Mouse (Mus musculus) hindbrain, postnatal 0 days (tissue): Measurements from ENCODE around the gene Clp1. TPM values are rescaled to one million over a fixed set of nuclear protein-coding genes. Genes with fewer than 3 reads are reported as not detected.

Experiments used
- ATAC-seq: fragments of 200-750 bp; cut with Nextera tagmentation; 2 replicates; pipeline ENCODE4 v1.8.0; 2017; ENCODE audit warnings: mild to moderate bottlenecking, moderate TSS enrichment, moderate library complexity
- DNase-seq: peaks from one replicate; pipeline ENCODE4 v3.0.0-alpha.2; 2015; ENCODE audit warnings: low spot score
- H3K27ac ChIP-seq: fragments of 300-500 bp; sonication (generic); 2 replicates; pipeline ENCODE4 v1.5.1; 2014; ENCODE audit warnings: mild to moderate bottlenecking
- H3K27me3 ChIP-seq: fragments of 300-500 bp; sonication (generic); 2 replicates; pipeline ENCODE4 v1.6.1; 2014; ENCODE audit warnings: low read length, mixed read lengths; ENCODE audit not compliant: insufficient read depth
- H3K36me3 ChIP-seq: fragments of 300-500 bp; sonication (generic); 2 replicates; pipeline ENCODE4 v1.6.1; 2014; ENCODE audit warnings: low read length, mixed read lengths; ENCODE audit not compliant: insufficient read depth
- H3K4me1 ChIP-seq: fragments of 300-500 bp; sonication (generic); 2 replicates; pipeline ENCODE4 v1.6.1; 2014; ENCODE audit warnings: antibody characterized with exemption, low read length, mixed read lengths; ENCODE audit not compliant: insufficient read depth
- H3K4me2 ChIP-seq: fragments of 300-500 bp; sonication (generic); 2 replicates; pipeline ENCODE4 v1.6.1; 2014; ENCODE audit warnings: low read depth, mild to moderate bottlenecking, low read length, moderate library complexity, mixed read lengths
- H3K4me3 ChIP-seq: fragments of 300-500 bp; sonication (generic); 2 replicates; pipeline ENCODE4 v1.5.1; 2014; ENCODE audit warnings: low read length
- H3K9ac ChIP-seq: fragments of 300-500 bp; sonication (generic); replicated peaks from 2 replicates; pipeline ENCODE4 v1.6.1; 2014; ENCODE audit warnings: mild to moderate bottlenecking, low read length, moderate library complexity, mixed read lengths
- H3K9me3 ChIP-seq: fragments of 300-500 bp; sonication (generic); 2 replicates; pipeline ENCODE4 v1.6.1; 2016; ENCODE audit warnings: low read length, mixed read lengths
- CTCF ChIP-seq: IDR thresholded peaks from 2 replicates; pipeline ENCODE4 v1.5.1; 2016; ENCODE audit warnings: antibody characterized with exemption, control low read depth, low read depth
- WGBS: fragments of 180-500 bp; shearing (Covaris S2); extraction: QIAGEN DNeasy Blood & Tissue Kit; methylation state at CpG from one replicate; pipeline ENCODE4 v1.1.7; 2014; 5-methylcytosine and 5-hydroxymethylcytosine counted together
- polyA plus RNA-seq: library from polyadenylated mRNA; unstranded; fragments of >200 nt; fragmentation: Nextera tagmentation; extraction: Ambion mirVana; gene quantifications from 2 replicates; pipeline ENCODE4 v1.2.1, GENCODE M21; 2015
- total RNA-seq: library from RNA; depleted of rRNA; stranded (reverse); fragments of >200 nt; gene quantifications from 2 replicates; pipeline ENCODE4 v1.2.3, GENCODE M21; 2014

Gene Clp1
- total and polyA plus RNA-seq, 2 experiments from 2014 or later: 12.0 to 14.3 TPM

DNA sequence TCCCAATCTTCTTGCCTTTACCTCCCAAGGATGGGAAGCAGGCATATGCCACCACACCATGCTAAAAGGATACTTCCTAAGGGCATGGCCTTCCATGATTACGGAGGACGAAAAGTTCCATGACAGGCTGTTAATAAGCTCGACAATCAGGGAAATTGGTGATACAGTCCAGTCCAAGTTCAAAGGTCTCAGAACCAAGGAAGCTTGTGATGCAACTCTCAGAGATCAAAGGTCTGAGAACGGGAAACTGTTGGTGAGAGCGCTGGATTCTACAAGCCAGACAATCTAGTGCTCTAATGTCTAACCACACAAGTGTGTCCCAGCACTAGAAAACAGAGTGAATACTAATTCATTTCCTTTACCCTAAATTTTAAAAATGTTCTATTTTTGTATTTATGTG lies 29.1 kb upstream of the Clp1 start:
- Histone ChIP-seq H3K36me3 (no peaks in the 10 kb centered on the region), H3K4me2 (no peak overlapping the region), H3K27ac (no peak overlapping the region), H3K27me3 (0 out of 2 replicates have a peak, but pooled peaks cover 3% of the 10 kb centered on the region), H3K9ac (no peak overlapping the region), H3K4me1 (no peaks in the 10 kb centered on the region), H3K4me3 (no peak overlapping the region), H3K9me3 (no peaks in the 10 kb centered on the region)
- 91% methylated on average over 5 of the region's 5 CpGs for WGBS
- no peak for DNase-seq
- TF ChIP-seq CTCF: no peak
- ATAC-seq: no peak

DNA sequence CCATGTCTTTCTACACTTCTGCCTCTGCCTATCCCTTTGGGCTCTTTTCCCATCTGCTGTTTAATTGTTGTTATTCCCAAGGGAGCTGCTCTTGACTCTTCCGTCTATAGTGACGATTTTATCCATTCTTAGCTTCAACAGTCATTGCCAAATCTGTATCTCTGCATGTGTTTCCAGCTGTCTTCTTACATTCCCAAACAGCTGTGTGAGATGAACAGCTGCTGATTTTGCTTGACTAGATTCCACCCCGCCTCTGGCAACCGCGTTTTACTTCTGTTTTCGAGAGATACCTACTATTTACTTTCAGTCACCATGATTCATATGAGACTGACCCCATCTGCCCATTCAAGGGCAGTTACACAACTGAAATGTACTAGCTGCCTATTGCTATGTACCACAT lies 23.0 kb upstream of the Clp1 start:
- no peak overlapping the region for H3K4me3 ChIP-seq
- H3K4me2 ChIP-seq: no peak overlapping the region
- no peaks in the 10 kb centered on the region for H3K9me3 ChIP-seq
- no peaks in the 10 kb centered on the region for H3K36me3 ChIP-seq
- ATAC-seq (no peak), DNase-seq (peak; percentile 7)
- H3K4me1 ChIP-seq: no peaks in the 10 kb centered on the region
- no peak overlapping the region for H3K9ac ChIP-seq
- TF ChIP-seq CTCF: no peak
- no peak overlapping the region for H3K27ac ChIP-seq
- H3K27me3 ChIP-seq: 0 out of 2 replicates have a peak, but pooled peaks cover 3% of the 10 kb centered on the region
- WGBS: 72% methylated on average over 6 of the region's 6 CpGs

GRCm38 (mm10) chr2:84744126-84744525 lies 17.0 kb upstream of the Clp1 start:
- Histone ChIP-seq H3K4me2 (peak overlapping the region; percentile 77), H3K9ac (peak overlapping the region; percentile 51), H3K4me3 (peak overlapping the region; percentile 64), H3K36me3 (no peaks in the 10 kb centered on the region), H3K4me1 (peaks cover 12% of the 10 kb centered on the region), H3K27ac (peak overlapping the region; percentile 88), H3K9me3 (no peaks in the 10 kb centered on the region), H3K27me3 (no peaks in the 10 kb centered on the region)
- no peak for TF ChIP-seq CTCF
- ATAC-seq: peak; percentile 2; the same call in 1 of the 2 replicates
- under 1% methylated on average over 10 of the region's 10 CpGs for WGBS
- DNase-seq: peak; percentile 39

- peak; percentile 95 for DNase-seq
- Histone ChIP-seq H3K9ac (peak within 1 kb of the TSS; percentile 64), H3K36me3 (no peaks in the 10 kb centered on the region), H3K27me3 (no peaks in the 10 kb centered on the region), H3K4me3 (peak within 1 kb of the TSS; percentile 64), H3K4me2 (peak within 1 kb of the TSS; percentile 77), H3K9me3 (no peaks in the 10 kb centered on the region), H3K27ac (peak within 1 kb of the TSS; percentile 88), H3K4me1 (peaks cover 16% of the 10 kb centered on the region)
- WGBS: 1% methylated on average over 24 of the region's 25 CpGs
- no peak for TF ChIP-seq CTCF
- peak; percentile 93 for ATAC-seq
These were observed 16.4 kb upstream of the Clp1 start, which contains the start of gene Gm19426 for GRCm38 (mm10) chr2:84743561-84743960. Gene Gm19426 (minus strand): TSS chr2:84743655.

GRCm38 (mm10) chr2:84742451-84743283 lies 15.5 kb upstream of the Clp1 start:
- peak overlapping the region; percentile 77 for H3K4me2 ChIP-seq
- ATAC-seq (peak; percentile 85), DNase-seq (peak; percentile 86)
- H3K27me3 ChIP-seq: no peaks in the 10 kb centered on the region
- no peaks in the 10 kb centered on the region for H3K36me3 ChIP-seq
- WGBS: under 1% methylated on average over 26 of the region's 26 CpGs
- no peak; the same call in 1 of the 2 replicates for TF ChIP-seq CTCF
- H3K4me1 ChIP-seq: peaks cover 21% of the 10 kb centered on the region
- peak overlapping the region; percentile 88 for H3K27ac ChIP-seq
- peak overlapping the region; percentile 64 for H3K4me3 ChIP-seq
- H3K9ac ChIP-seq: peak overlapping the region; percentile 64
- no peaks in the 10 kb centered on the region for H3K9me3 ChIP-seq

DNA sequence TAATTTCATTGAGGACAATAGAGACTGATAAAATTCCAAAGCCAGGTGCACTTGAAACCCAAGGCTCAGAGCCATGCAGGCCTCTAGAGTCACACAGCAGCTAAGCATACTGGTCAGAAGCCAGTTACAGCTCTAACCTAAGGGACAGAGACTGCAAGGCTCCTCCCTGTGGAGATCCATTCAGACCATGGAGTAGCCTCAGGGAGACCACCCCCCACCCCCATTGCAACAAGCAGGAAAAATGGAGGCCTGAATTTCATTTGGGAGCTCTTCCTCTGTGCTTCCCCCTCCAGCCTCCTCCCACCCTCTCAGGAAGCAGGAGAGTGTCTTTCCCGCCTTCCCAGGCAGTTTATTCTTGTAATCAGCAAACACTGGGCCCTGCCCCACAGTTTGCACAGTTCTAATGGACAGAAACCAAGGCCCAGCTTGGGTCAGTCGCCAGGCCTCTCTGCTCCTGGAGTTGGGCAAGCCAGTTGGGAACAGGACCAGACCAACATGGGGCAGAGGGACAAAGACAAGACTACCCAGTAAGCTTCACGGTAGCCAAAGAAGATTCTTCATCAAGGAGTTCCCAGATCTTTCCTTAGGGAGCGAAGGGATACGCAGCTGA lies 14.8 kb upstream of the Clp1 start:
- TF ChIP-seq CTCF: no peak; the same call in 1 of the 2 replicates
- WGBS: 4% methylated on average over 5 of the region's 5 CpGs
- Histone ChIP-seq H3K27ac (peak overlapping the region; percentile 88), H3K4me2 (peak overlapping the region; percentile 77), H3K9me3 (no peaks in the 10 kb centered on the region), H3K27me3 (no peaks in the 10 kb centered on the region), H3K4me3 (peak overlapping the region; percentile 64), H3K9ac (peak overlapping the region; percentile 64; the same call in 1 of the 2 replicates), H3K4me1 (peaks cover 26% of the 10 kb centered on the region), H3K36me3 (no peaks in the 10 kb centered on the region)
- DNase-seq: no peak
- ATAC-seq: peak; percentile 0; the same call in 1 of the 2 replicates
